Mouse (Mus musculus) erythroid progenitor cell, adult 5-6 weeks (primary cell): ENCODE data around the gene Dock4. TPM values are rescaled to one million over a fixed set of nuclear protein-coding genes. Genes with fewer than 3 reads are reported as not detected.

Experiments used
- ATAC-seq: replicated peaks from 2 replicates; pipeline ENCODE4 v1.8.0; 2016; ENCODE audit warnings: moderate number of reproducible peaks, mild to moderate bottlenecking, moderate TSS enrichment, inconsistent platforms; ENCODE audit not compliant: poor library complexity, low FRiP score, severe bottlenecking
- total RNA-seq, 2 experiments: library from RNA; stranded (forward) in 1 of 2; stranded (reverse) in 1 of 2; fragments of 150-400 nt in 1 of 2; fragments of 186-747, 209-891 nt in 1 of 2; gene quantifications; 2 replicates each; pipeline versions ENCODE4 v1.2.3 to v1.2.4; 2015 to 2017; ENCODE audit warnings: low replicate concordance in 2 of 2

The Dock4 gene
- total RNA-seq, 2 experiments from 2014 or later, result 0.42 TPM; not detected in 1

- no peak for ATAC-seq
Measured at GRCm38 (mm10) chr12:40622926-40623325, 177.2 kb downstream of the Dock4 start.

DNA sequence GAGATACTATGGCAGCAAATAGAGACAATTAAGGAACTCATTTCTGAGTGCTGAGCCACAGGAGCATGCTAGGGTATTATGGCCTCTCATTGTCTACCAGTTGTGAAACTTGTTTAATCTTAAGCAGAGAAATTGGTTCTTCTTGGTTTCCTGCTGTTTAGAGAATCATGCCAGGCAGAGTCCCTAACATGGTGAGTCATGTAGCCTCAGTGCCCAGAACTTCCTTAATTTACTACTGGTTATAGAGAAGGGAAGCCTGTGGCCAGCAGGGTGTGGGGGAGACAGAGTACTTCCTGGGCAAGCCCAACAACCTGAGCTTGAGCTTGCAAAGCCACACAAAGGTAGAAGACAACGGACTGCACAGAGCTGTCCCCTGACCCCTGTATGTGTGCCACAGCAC lies 180.8 kb downstream of the Dock4 start:
- no peak for ATAC-seq

GRCm38 (mm10) chr12:40633242-40633641 lies 187.5 kb downstream of the Dock4 start:
- no peak for ATAC-seq

DNA sequence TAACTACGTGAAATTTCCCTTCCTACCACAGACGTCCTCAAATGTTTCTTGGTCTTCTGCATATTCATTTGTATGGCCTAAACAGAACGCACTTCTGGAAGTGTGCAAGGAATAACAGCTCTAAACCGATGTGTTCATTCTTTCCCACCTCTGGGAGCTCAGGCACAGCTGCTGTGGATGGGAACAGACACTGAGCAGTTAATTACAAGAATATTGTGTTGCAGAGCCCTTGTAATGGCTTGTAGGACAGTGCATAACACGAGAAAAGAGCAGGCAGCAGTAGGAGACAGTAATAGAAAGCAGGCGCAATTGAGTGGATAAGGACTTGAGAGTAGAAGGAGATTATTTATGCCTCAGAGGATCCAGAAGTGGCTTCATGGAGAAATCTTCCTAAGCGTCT lies 188.4 kb downstream of the Dock4 start:
- no peak for ATAC-seq

GRCm38 (mm10) chr12:40635991-40636390 lies 190.2 kb downstream of the Dock4 start:
- ATAC-seq, result no peak

GRCm38 (mm10) chr12:40637427-40637826 lies 191.7 kb downstream of the Dock4 start:
- ATAC-seq, result no peak

- ATAC-seq, result no peak
Measured at GRCm38 (mm10) chr12:40645869-40646268, 200.1 kb downstream of the Dock4 start.

DNA sequence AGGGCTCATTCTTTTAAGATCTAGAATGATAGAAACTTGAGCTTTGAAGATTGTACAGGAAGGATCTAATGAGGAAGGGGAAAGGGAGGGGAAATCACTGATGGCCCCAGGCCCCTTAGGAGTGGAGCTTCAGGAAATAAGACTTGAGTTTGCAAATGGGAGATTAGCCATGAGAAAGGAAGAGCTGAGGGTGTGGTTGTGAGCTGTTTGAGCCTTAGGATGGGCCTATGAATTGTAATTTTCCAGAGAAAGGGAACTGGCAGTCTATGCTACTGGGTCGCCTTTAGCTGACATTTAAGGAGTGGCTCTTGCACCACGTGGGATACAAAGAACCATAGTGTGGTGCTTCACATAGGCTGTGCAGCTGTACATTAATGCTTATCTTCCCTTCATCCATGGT lies 208.6 kb downstream of the Dock4 start:
- no peak for ATAC-seq

- ATAC-seq, result no peak
Measured at GRCm38 (mm10) chr12:40655861-40656260, 210.1 kb downstream of the Dock4 start.

GRCm38 (mm10) chr12:40656438-40656837 lies 210.7 kb downstream of the Dock4 start:
- no peak for ATAC-seq

DNA sequence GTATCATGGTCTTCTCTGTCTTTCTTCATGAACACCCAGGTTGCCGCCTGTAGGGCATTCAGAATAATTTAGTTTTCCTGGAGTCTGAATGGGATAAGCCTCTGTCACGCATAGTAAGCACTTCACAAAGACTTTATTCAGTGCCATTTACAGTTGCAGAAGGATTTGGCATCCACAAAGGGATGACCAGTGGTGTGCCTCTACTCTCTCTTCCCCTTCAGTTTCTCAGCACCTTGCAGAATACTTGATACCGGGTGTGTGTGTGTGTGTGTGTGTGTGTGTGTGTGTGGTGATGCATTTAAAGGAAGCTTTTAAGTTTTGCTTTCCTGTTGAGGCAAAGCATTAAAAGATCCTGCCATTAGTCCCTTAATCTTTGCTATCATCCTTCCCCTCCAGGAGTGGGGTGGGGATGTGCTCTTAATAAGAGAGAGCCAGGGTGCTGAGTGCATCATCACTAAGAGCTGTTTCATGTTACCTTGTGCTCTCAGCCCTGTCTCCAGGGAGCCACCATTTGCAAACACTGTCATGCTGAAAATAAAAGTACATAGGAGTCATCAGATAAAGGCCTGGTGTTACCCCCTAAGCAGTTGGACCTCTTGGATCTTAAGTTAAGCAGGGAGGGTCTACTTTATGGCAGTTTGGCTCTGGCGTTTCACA lies 211.6 kb downstream of the Dock4 start:
- no peak for ATAC-seq

- no peak for ATAC-seq
Measured at GRCm38 (mm10) chr12:40659689-40660088, 213.9 kb downstream of the Dock4 start.

GRCm38 (mm10) chr12:40669460-40669859 lies 223.7 kb downstream of the Dock4 start:
- no peak for ATAC-seq

DNA sequence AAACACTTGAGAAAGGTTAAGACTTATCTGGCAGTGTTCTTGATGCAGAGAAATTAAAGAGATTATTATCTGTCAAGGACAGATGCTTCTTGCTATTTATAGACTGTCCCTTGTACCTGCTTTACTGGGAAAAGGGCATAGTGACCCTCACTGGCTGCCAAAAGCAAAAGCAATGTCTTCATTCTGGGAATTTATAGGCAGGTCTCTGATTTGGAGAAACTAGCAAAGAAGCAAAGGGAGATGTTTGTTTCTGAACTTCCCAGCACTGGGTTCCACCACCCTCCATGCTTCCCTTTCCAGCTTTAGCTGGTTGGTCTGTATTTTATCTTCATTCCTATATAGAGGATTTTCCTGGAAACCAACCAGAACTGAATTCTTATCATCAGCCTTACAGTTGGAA lies 225.0 kb downstream of the Dock4 start:
- ATAC-seq, result no peak

DNA sequence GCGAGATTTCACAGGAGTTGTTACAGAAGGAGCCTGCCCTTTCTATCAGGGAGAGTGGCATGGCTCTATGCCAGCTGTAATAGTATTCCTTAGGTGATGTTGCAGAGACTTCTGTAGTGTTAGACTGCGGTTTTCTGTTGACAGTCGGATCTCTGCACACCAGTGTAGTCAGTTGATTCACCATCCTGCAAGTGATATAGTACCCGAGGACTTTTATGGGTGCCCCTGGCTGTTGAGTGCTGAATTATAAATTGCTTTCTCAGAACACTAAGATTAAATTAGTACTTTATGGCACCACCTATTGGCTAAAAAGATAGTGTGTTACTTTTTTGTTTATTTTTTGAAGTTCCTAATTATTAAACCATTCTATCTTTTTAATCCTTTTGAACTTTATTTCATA lies 234.0 kb downstream of the Dock4 start:
- ATAC-seq, result no peak

GRCm38 (mm10) chr12:40680551-40680950 lies 234.8 kb downstream of the Dock4 start:
- ATAC-seq, result no peak

DNA sequence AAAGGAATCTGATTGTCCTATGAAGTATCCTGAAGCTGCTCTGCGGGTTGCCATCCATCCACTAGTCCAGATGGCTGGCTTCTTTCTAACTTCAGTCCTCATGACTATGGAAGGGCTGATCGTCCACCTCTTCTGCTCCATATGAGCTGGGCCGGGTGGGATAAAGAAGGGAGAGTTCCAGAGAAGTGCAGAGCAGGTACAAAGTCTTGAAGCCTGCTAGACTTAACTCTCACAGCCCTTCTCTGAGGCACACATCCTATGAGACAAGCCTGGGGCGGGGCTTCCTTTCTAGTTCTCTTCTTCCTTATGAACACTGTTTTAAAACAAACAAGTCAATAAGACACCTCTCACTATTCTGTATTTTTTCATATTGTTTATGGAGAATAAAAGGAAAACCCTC lies 245.7 kb downstream of the Dock4 start:
- ATAC-seq, result no peak

DNA sequence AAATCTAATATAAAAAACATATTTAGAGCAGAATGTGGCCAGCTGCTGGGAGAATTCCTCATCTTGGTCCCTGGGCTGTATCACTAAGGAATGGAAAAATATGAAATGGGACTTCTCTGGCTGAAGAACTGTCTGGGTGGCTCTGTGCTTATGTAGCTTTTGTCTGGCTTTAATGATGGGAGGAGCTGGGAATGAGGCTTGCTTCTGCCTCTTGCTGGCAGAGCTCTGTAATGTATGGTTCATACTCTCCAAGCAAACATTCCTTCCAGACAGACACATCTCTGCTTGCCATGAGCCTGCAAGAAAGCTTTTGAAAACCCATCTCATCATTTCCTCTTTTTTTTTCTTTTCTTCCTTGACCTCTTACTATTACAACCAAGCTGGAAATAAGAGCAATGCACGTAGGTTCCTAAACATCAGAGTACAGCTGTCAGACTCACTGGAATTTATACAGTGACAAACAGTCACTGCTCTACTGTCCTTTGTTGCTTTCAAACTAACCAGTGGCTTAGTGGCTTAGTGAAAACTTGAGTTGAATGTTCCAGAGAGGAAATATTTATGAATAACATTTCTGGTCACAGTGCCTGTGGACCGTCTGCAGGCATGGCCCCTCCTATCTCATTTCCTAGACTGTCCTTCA lies 248.4 kb downstream of the Dock4 start:
- no peak for ATAC-seq

DNA sequence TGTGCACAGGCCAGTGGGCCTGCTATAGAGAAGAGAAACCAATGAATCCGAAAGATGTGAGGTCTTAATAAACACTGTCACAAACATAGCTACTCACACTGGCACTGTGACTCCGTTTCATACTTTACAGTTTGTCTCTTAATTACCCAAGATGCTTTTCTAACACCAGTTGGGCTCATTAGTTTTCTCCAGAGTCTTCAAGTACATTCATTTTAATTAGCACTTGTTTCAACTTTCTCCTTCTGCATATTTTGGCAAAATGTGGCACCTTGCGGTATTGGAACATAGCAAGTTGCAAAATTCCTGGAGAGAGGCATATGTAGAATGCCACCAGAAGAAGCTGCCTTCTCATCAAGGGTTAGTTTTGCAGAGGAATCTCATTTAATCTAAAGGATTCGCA lies 252.6 kb downstream of the Dock4 start:
- no peak for ATAC-seq

DNA sequence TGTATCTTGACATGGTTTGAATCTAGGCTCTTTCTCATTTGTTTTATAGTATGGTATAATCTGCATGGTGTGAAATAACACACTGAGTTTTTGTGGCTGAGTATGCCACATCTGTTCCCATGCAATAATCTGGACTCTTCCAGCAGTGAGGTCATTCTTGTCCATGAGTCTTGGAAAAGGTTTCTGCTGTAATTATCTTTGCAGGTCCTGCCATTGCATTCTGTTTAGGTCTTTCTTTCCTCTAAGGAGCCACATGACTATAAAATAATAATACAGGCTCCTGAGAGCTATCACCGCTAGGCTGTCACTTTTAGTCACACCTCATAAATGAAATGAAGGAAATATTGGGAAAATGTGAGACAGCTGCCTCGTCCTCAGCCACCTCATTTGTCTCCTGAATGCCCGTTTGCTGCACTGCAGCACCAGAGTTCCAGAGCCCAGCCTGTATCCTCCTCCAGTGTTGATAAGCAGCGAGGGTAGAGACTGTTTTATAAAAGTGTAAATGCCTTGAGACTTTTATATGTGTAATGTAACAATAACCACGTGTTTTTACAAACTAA lies 256.6 kb downstream of the Dock4 start:
- ATAC-seq, result no peak

DNA sequence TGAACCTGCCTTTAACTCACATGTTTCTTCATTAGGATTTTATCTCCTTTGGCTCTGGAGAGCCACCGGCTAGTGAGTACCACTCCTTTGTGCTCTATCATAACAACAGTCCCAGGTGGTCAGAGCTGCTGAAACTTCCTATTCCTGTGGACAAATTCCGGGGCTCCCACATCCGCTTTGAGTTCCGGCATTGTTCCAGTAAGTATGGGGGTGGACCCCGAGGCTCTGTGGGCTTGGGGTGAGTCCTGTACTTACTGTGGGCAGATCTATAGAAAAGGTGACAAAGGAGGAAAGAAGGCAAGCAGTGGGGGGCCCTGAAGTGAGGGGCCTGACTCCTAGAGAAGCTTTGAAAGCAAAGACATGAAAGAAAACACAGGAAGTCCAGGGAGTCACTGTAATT lies 258.5 kb downstream of the Dock4 start:
- ATAC-seq, result no peak

- ATAC-seq, result no peak
Measured at GRCm38 (mm10) chr12:40707108-40707507, 261.4 kb downstream of the Dock4 start.
